Mouse (Mus musculus): ENCODE results near the gene Tor3a. TPM values are rescaled to one million over a fixed set of nuclear protein-coding genes. Genes with fewer than 3 reads are reported as not detected.

Gene Tor3a
- total RNA-seq, 2 experiments from 2014 or later = 4.3 to 7.6 TPM

DNA sequence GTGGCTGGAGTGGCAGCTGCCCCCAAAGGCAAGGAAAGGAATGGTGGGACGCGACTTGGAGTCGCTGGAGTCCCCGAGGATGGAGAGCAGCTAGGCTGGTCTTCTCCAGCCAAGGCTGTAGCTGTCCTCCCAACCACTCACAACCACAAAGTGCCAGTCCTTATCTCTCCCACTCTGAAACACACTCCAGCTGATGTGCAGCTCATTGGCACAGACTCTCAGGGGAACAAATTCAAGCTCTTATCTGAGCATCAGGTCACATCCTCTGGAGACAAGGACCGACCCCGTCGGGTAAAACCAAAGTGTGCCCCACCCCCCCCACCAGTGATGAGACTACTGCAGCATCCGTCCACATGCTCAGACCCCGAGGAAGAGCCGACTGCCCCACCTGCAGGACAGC, 32.3 kb downstream of the Tor3a start:
- intact Hi-C loops (cut with DNase I) = no loop called here

DNA sequence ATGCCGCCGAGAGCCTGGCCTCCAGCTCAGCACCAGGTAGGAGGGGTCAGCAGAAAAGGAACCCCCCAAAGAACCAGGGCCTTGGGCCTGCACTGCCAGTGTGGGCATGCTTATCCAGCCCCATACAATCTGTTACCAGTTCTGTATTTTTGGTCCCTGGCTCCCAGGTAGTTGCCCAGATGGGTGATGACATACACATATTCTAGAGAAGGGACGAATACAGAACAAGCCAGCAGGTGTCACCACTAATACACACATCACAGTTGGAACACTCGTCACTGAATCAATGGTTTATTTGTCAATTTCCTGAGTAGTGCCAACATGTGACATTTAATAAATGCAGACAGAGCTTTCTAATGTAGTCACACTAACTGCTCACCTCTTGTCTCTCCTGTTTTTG, 33.6 kb downstream of the Tor3a start:
- intact Hi-C loops (cut with DNase I) = no loop called here
- DNase-seq = no peak

More for the DNA sequence above, 32.3 kb downstream of the Tor3a start:
- DNase-seq = no peak

DNA sequence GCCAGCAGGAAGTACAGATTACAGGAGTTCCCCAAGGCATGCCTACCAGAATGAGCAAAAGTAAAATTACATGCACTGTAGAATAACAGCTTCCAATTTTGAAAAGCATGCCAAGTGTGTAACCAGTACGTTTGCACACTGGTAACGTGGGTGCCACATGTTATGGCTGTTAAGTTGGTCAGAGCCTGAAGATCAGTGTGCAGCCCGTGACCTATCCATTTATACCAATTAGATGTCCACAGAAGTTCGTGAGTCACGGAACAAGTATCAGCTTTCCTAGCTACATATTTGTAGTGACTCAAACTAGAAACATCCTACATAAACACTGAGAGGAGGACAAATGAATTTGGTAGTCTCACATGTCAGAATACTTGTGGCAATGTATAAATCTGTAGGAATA, 34.7 kb downstream of the Tor3a start:
- intact Hi-C loops (cut with DNase I) = no loop called here
- no peak for DNase-seq

DNA sequence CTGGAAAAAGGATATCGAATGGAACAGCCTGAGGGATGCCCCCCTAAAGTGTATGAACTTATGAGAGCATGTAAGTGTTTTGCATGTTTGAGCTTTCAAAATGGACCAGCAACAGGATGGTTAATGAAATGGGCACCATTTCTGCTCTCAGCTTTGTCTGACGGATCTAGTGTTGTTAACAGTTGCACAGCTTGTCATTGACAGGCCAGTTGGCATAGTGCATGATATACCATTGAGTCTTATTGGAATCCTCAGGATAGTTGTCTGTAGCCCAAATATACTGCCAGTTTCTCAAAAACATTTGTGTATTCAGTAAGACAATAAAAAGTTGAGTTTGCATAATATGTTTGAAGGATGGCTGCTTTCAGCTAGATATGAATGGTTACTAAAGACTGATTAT, 39.0 kb downstream of the Tor3a start:
- DNase-seq = no peak
- intact Hi-C loops (cut with DNase I) = no loop called here

DNA sequence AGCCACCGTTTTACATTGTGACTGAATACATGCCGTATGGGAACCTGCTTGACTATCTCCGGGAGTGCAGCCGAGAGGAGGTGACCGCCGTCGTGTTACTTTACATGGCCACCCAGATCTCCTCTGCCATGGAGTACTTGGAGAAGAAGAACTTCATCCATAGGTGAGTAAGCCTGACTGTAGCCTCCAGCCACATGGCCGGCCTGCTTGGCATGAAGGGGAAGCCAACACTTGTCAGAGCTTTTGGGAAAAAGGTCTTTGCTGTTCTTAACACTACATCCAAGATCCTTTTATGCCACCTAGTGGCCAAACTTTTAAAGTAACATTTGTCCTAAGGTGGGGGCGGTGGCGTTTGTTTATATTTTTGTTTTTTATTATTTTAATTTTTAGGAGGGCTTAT, 41.1 kb downstream of the Tor3a start:
- intact Hi-C loops (cut with DNase I) = loop anchor here (5.0 kb wide), 4 partner anchors 51 to 371 kb away; no protein-coding TSS in a partner anchor
- no peak for DNase-seq

DNA sequence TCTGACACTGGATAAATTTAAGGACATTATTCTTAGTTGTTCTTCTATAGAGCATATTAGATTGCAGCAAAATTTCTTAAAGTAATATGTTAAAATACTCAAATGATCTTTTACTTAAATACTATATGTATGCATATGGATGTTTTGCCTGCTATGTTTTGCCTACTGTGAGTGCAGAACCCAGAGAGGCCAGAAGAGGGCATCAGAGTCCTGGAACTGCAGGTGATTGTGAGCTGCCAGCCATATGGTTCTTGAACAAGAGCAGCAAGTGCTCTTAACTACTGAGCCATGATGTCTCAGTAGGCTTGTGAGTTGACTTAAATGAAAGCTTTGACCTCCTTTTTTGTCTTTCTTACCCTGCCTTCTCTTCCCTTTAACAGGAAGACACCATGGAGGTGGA, 43.2 kb downstream of the Tor3a start:
- no peak for DNase-seq
- intact Hi-C loops (cut with DNase I) = loop anchor here (5.0 kb wide), 4 partner anchors 49 to 369 kb away; no protein-coding TSS in a partner anchor

DNA sequence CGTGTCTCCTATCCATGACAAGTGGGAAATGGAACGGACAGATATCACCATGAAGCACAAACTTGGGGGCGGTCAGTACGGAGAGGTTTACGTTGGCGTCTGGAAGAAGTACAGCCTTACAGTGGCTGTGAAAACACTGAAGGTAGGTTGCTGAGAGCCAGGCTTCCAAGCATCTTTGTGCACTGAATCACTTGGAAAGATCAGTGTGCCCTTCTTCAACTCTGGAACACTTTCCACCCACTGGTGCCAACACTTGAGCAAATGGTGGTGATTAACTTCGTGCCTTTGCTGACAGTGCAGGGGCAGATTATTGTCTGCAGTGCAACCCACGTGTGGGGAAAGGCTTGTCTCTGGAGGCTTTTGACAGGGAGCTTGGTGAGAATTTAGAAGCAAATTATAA, 44.2 kb downstream of the Tor3a start:
- intact Hi-C loops (cut with DNase I) = loop anchor here (5.0 kb wide), 4 partner anchors 48 to 368 kb away; no protein-coding TSS in a partner anchor

DNA sequence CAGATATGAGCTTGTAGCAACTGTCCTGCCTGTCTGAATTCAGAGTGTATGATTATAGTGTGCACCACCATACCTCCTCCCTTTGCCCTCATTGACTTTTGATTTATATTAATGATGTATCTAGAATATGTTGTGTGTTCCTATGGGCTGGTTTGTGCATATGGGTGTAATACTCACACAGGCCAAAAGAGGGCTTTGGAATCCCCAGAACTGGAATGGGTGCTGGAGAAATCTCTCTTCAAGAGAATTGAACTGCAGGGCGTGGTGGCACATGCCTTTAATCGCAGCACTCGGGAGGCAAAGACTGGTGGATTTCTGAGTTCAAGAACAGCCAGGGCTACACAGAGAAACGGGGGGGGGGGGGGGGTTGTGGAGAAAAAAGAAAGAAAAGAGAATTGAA, 47.4 kb downstream of the Tor3a start:
- intact Hi-C loops (cut with DNase I) = no loop called here

More for the DNA sequence above, 44.2 kb downstream of the Tor3a start:
- DNase-seq = no peak

DNA sequence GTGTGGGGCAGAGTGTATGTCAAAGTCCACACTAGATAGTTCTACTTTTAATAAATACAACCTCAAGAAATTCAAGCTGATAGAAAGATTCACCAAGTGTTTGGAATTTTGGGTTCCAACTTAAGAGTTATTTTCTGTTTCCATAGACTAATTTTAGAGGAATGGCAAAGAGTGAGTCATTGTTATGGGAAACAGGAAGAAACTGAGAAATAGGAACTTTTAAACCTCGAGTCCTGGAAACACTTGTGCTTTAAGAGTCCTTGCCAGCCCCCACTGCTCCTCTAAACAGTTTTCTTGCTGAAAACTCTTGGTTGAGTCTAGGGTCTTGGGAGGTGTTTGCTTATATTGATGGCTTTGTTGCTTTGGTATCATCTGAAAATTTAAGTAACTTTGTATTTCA, 49.9 kb downstream of the Tor3a start:
- DNase-seq = no peak
- intact Hi-C loops (cut with DNase I) = no loop called here

More for the DNA sequence above, 47.4 kb downstream of the Tor3a start:
- DNase-seq = no peak

DNA sequence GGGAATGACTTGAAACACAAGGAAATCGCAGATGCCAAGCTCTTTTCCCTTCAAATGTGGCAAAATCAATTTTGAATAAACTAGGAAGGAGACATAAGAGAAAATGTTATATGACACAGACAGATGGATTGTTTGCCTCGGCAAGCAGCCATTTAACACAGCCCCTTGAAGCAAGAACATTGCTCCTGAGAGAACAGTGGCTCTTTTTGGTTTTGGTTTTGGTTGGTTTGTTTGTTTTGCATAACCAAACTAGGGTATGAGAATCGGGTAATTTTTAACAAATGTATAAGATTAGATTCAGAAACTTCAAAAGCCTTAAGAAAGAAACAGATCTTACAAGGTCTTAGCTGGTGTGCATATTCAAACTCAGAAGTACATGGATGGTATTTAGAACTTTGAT, 53.2 kb downstream of the Tor3a start:
- DNase-seq = no peak
- intact Hi-C loops (cut with DNase I) = no loop called here

DNA sequence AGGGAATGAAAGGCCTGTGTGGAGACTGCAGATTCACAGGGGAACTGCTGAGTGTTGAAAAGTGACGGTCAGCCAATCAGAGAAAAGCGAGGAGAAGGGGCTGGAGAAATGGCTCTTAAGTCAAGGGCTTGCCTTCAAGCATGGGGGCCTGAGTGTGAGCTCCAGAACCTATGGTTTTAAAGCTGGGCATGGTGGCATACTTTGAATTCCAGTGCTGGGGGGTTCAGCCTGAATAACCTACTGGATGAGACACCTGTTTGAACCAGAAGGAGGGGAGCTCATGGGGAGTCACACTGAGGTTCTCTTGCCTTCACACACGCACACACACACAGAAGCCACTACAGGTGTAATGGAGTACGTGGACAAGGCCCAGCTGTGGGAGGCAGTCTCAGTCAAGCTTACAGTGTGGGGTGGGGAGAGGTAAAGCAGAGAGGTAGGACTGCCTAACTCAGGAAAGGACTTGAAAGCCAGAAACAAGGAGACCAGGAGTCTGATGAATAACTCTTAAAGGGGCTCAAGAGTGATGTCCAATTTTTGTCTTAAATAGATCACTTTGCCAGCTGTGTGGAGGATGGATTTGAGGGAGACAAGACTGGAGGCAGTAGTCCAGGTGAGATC, 53.8 kb downstream of the Tor3a start:
- intact Hi-C loops (cut with DNase I) = no loop called here
- DNase-seq = no peak

DNA sequence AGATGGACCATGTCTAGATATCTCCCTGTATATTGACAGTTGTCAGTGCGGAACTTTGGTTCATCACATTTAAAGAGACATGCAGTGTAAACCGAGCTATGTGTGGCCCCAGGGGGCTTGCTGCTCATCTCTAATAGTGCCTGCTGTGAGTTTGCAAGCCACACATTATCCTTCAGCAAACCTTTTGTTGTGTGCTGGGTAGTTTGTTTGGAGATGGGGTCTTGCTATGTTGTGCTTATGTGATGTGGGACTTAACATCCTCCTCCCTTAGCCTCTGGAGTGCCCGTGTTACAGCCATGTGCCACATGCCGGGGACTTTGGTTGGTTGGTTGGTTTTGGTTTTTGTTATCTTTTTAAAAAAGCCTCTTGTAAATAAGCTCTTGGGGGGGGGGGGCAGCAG, 56.3 kb downstream of the Tor3a start:
- DNase-seq = no peak
- intact Hi-C loops (cut with DNase I) = no loop called here

DNA sequence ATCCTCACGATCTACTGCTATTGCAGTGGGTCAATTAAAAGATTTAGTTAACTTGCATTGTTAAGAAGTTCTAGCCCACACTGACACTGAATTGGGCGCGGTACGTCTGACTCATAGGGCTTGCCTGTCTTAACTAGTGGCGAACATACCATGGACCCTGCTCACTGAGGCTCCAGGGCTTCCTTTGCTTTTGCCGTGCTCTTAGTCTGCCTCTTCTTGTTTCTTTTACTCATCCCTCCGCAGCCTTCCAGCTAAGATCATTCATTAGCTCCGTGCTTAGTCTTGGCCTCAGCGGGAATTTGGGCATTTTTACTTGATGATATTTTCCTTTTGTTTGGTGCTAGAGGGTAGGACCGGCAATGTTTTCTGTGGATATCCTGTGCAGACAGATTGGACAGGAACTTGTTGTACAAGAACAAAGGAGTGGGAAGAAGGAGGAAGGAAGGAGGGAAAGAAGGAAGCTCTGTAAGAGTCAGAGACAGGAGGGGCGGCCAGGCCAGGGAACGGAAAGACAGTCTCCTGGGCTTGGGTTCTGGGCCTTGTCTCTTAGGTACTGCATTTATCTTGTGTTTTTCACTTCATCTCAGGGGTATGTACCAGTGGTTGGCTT, 57.1 kb downstream of the Tor3a start:
- DNase-seq = no peak
- intact Hi-C loops (cut with DNase I) = no loop called here

DNA sequence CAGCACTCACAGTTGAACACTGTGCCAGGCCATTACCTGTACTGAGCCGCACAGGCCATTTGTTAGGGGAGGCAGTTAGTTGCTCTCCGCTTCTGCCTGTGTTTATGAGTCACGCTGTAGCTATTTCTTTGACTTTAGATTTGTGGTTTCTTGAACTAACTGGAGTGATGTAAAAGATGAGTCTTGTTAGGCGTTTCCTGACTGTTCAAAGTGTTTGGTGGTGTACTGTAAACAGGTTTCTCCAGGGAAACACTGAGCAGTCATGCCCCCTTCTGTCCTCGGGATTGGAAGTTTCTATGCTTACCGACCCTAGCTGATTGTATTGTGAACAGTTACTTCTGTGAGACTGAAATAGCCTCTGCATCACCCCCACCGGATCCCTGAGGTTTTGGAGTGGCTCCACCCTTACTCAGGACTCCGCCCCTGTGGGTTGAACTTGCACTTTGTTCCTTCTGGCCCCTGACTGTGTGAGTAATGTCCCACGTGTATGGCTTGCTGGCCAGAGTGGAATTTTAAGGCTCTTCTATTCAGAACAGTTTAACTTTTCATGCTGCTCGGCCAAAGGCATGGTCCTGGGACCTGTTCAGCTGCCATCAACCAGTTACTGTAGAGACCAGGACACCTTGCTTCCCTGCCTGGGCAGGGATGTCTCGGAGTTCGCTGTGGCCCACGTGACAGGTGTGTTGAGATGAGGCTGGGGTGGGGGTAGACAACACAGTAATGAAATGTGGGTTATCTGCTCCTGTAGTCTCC, 58.6 kb downstream of the Tor3a start:
- intact Hi-C loops (cut with DNase I) = no loop called here
- DNase-seq = peak; percentile 60 to 73

DNA sequence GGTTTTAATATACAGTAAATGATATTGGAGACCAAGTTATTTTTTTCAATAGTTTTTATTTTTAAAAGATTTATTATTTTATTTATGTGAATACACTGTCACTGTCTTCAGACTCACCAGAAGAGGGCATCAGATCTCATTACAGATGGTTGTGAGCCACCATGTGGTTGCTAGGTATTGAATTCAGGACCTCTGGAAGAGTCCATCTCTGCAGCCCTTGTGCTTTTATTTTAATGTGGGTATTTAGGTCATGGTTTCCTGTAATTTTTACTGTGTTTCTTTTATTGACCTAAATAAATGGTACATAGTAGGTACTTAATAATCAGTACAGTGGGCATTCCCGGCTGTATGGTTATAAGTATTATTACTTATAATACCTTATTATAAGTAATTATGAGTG, 59.4 kb downstream of the Tor3a start:
- intact Hi-C loops (cut with DNase I) = no loop called here
- no peak for DNase-seq

DNA sequence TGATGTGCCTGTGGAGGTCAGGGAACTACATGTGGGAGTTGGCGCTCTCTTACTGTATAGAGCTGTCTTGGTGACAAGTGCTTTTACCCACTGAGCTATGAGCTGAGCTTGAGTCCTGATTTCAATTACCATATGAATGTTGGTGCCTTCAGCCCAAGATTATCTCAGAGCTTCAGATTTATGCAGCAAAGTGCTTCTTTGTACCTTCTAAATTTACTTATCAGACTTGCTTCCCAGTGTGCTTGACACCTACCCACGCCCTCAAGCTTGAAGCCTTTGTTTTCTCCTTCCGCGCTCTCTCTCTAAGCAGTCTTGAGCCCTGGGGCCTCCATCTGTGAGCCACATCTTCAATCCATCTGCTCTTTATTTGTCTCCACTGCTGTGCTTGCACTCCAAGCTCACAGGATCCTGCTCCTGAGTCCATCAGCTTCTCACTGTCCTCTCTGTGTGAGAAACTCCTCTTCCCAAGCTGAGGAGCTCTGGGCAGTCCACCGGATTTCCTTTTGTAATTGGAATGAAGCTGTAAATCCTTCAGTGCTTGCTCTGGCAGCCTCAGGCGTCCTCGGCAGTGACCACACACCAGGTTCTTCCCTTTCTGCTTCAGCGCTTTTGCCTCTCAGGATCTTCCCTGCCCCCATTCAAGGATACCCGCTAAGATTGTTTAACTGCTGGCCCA, 60.2 kb downstream of the Tor3a start:
- intact Hi-C loops (cut with DNase I) = no loop called here
- no peak for DNase-seq

DNA sequence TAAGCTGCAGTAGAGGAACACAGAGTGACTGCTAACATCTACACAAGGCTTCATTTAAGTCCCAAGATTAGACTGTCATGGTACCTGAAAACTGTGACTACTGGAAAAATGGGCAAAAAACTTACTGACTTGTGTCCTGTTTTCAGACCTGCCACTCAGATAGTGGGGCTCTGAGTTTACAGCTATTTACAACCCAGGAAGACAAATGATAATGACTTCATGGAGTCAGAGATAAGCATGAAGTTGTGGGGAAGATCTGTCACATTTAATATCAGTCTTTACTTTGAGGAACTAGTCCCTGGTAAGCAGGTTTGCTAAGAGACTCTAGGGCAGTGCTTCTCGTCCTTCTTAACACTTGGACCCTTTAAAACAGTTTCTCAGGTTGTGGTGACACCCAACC, 63.9 kb downstream of the Tor3a start:
- no peak for DNase-seq
- intact Hi-C loops (cut with DNase I) = no loop called here

DNA sequence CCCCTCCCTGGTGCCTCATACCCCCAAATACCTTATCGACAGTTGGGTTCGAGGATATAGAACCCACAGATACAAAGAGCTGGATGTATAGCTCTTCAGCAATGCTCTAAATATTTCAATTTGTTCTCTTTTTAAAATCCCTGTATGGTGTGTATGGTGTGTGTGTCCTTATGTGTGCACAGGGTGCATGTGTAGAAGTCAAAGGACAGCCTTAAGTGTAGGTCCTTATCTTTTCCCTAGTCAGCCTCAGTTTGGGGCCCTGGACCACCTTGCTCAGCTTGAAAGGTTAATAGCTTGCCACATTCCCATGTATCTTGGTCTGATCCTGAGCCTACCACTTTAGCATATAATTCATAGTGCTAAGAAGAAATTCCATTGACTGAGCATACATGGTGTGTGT, 65.7 kb downstream of the Tor3a start:
- intact Hi-C loops (cut with DNase I) = no loop called here
- DNase-seq = no peak

DNA sequence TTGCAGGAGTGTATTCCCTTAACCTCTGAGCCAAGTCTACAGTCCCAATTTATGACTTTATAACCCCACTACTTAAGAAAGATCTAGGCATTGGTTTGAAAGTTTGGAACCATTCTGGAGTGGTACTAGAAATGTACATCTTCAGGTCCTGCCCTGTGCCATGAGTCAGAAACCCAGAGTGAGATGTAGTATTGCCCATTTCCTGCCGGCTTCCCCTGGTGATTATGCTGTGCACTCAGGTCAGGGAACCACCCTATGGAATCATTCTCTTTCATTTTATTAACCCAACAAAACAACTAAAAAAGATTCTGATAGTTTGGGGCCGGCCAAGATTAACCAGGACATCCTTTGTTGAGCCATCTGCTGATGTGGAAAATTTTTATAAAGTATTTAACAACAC, 68.2 kb downstream of the Tor3a start:
- intact Hi-C loops (cut with DNase I) = no loop called here
- DNase-seq = no peak

DNA sequence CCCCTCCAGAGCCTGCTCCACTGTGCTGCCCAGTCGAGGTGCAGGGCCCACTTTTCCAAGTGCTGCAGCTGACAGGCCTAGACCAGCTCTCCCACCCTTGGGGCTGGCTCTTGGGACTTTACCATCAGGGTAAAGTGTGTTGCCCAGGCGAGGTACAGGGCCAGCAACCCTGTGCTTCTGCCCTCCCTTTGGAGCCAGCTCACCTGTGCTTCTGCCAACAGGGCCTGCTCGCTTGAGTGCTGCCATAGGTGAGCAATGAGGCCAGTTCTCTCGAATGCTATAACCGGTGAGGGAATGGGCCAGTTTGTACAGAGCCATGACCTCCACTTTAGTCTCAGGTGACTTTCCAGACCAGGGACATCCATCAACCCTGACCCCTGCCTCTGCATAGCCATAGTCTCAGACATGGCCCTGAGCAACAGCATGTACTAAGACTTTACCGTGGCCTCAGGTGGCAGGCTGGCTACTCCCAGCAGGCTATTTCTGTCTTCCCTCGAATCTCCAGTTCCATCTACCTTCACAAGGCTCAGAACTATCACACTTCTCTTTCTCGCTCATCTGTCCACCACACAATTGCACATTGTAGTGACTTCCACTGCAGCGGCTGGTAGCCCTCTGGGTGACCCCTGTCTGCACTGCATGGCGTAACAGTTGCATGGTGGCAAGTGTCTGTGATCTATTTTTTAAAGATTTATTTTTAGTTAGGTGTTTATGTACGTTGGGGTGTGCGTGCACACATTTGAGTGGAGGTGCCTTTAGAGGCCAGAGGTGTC, 68.9 kb downstream of the Tor3a start:
- intact Hi-C loops (cut with DNase I) = no loop called here
- DNase-seq = no peak

All from gastrocnemius, postnatal 36 days (tissue).